Mouse (Mus musculus) hindbrain, embryonic 12.5 days (tissue): ENCODE measurements at regions not wholly inside any gene's neighbourhood (a gene's known extent, or its start where the extent isn't known, plus 50 kb on each side); places are given as distances from the start of the nearest gene placed in this dataset.

Source experiments
- ATAC-seq: fragments of 200-750 bp; cut with Nextera tagmentation; 2 replicates; pipeline ENCODE4 v1.8.0; 2017; ENCODE audit warnings: moderate TSS enrichment; ENCODE audit not compliant: low FRiP score
- H3K27ac ChIP-seq: fragments of 300-500 bp; sonication (generic); 2 replicates; pipeline ENCODE4 v1.5.1; 2016; ENCODE audit warnings: mild to moderate bottlenecking
- H3K27me3 ChIP-seq: fragments of 300-500 bp; sonication (generic); 2 replicates; pipeline ENCODE4 v1.6.1; 2016; ENCODE audit warnings: mild to moderate bottlenecking
- H3K36me3 ChIP-seq: fragments of 300-500 bp; sonication (generic); 2 replicates; pipeline ENCODE4 v1.6.1; 2016; ENCODE audit warnings: mild to moderate bottlenecking
- H3K4me1 ChIP-seq: fragments of 300-500 bp; sonication (generic); 2 replicates; pipeline ENCODE4 v1.6.1; 2016
- H3K4me2 ChIP-seq: fragments of 300-500 bp; sonication (generic); replicated peaks from 2 replicates; pipeline ENCODE4 v1.6.1; 2016; ENCODE audit warnings: mild to moderate bottlenecking
- H3K4me3 ChIP-seq: fragments of 300-500 bp; sonication (generic); 2 replicates; pipeline ENCODE4 v1.5.1; 2016; ENCODE audit warnings: mild to moderate bottlenecking
- H3K9ac ChIP-seq: fragments of 300-500 bp; sonication (generic); 2 replicates; pipeline ENCODE4 v1.6.1; 2016; ENCODE audit warnings: mild to moderate bottlenecking, moderate library complexity
- H3K9me3 ChIP-seq: fragments of 300-500 bp; sonication (generic); replicated peaks from 2 replicates; pipeline ENCODE4 v1.6.1; 2016; ENCODE audit warnings: mild to moderate bottlenecking
- WGBS: fragments of 180-500 bp; shearing (Covaris S2); methylation state at CpG from one replicate; pipeline ENCODE4 v1.1.7; 2016; 5-methylcytosine and 5-hydroxymethylcytosine counted together

GRCm38 (mm10) chr16:7978466-7978865 is 446.5 kb downstream of the Tmem114 start:
- H3K9me3 ChIP-seq = no peaks in the 10 kb centered on the region
- H3K36me3 ChIP-seq = no peaks in the 10 kb centered on the region
- no peak overlapping the region for H3K4me2 ChIP-seq
- H3K4me3 ChIP-seq = no peak overlapping the region
- H3K9ac ChIP-seq = no peak overlapping the region
- no peaks in the 10 kb centered on the region; the same call in none of the 2 replicates for H3K4me1 ChIP-seq
- no peaks in the 10 kb centered on the region for H3K27me3 ChIP-seq
- ATAC-seq = no peak
- H3K27ac ChIP-seq = no peak overlapping the region
- 69% methylated on average over 6 of the region's 6 CpGs for WGBS

- H3K36me3 ChIP-seq = no peaks in the 10 kb centered on the region
- H3K27me3 ChIP-seq = no peaks in the 10 kb centered on the region
- H3K9me3 ChIP-seq = no peaks in the 10 kb centered on the region
- 76% methylated on average over 2 of the region's 2 CpGs for WGBS
- no peaks in the 10 kb centered on the region for H3K4me1 ChIP-seq
- H3K27ac ChIP-seq = no peak overlapping the region
- no peak overlapping the region for H3K4me3 ChIP-seq
- H3K4me2 ChIP-seq = no peak overlapping the region
- ATAC-seq = no peak
- H3K9ac ChIP-seq = no peak overlapping the region
Observed at GRCm38 (mm10) chr16:7951616-7952015, 473.3 kb downstream of the Tmem114 start.

- 76% methylated on average over 2 of the region's 2 CpGs for WGBS
- no peak overlapping the region for H3K9ac ChIP-seq
- no peaks in the 10 kb centered on the region for H3K4me1 ChIP-seq
- no peaks in the 10 kb centered on the region for H3K9me3 ChIP-seq
- H3K4me2 ChIP-seq = no peak overlapping the region
- 0 out of 2 replicates have a peak, but pooled peaks cover 2% of the 10 kb centered on the region for H3K27me3 ChIP-seq
- no peak for ATAC-seq
- H3K27ac ChIP-seq = no peak overlapping the region
- no peaks in the 10 kb centered on the region for H3K36me3 ChIP-seq
- H3K4me3 ChIP-seq = no peak overlapping the region
Observed at GRCm38 (mm10) chr16:7942333-7942732, 482.6 kb downstream of the Tmem114 start.

- Histone ChIP-seq H3K4me1 (peaks cover 4% of the 10 kb centered on the region; the same call in 1 of the 2 replicates), H3K27me3 (peaks cover 13% of the 10 kb centered on the region; the same call in 1 of the 2 replicates), H3K36me3 (no peaks in the 10 kb centered on the region), H3K4me2 (no peak overlapping the region), H3K9me3 (no peaks in the 10 kb centered on the region), H3K4me3 (no peak overlapping the region), H3K27ac (no peak overlapping the region), H3K9ac (no peak overlapping the region)
- WGBS = 30% methylated on average over 5 of the region's 5 CpGs
- no peak for ATAC-seq
Observed at GRCm38 (mm10) chr16:7937167-7937566, 487.8 kb downstream of the Tmem114 start.

GRCm38 (mm10) chr16:7932322-7932721 is 492.6 kb downstream of the Tmem114 start:
- Histone ChIP-seq H3K4me1 (peaks cover 4% of the 10 kb centered on the region; the same call in 1 of the 2 replicates), H3K9me3 (no peaks in the 10 kb centered on the region), H3K9ac (no peak overlapping the region), H3K4me3 (no peak overlapping the region), H3K36me3 (no peaks in the 10 kb centered on the region), H3K4me2 (no peak overlapping the region), H3K27me3 (peaks cover 11% of the 10 kb centered on the region; the same call in 1 of the 2 replicates), H3K27ac (no peak overlapping the region)
- no peak for ATAC-seq
- WGBS = 61% methylated on average over 4 of the region's 4 CpGs

- Histone ChIP-seq H3K9me3 (no peaks in the 10 kb centered on the region), H3K4me3 (no peak overlapping the region), H3K4me2 (no peak overlapping the region), H3K27ac (no peak overlapping the region), H3K36me3 (no peaks in the 10 kb centered on the region), H3K9ac (no peak overlapping the region), H3K27me3 (peaks cover 11% of the 10 kb centered on the region; the same call in 1 of the 2 replicates), H3K4me1 (no peaks in the 10 kb centered on the region)
- 87% methylated on average over 6 of the region's 6 CpGs for WGBS
- ATAC-seq = no peak
Observed at GRCm38 (mm10) chr16:7931676-7932075, 493.3 kb downstream of the Tmem114 start.

- Histone ChIP-seq H3K4me1 (no peaks in the 10 kb centered on the region), H3K4me2 (no peak overlapping the region), H3K9me3 (no peaks in the 10 kb centered on the region), H3K9ac (no peak overlapping the region), H3K4me3 (no peak overlapping the region), H3K36me3 (no peaks in the 10 kb centered on the region), H3K27ac (no peak overlapping the region), H3K27me3 (0 out of 2 replicates have a peak, but pooled peaks cover 4% of the 10 kb centered on the region)
- no peak for ATAC-seq
- WGBS = 75% methylated on average over 4 of the region's 4 CpGs
Observed at GRCm38 (mm10) chr16:7929112-7929511, 495.8 kb downstream of the Tmem114 start.

GRCm38 (mm10) chr16:7928391-7928935 is 496.5 kb downstream of the Tmem114 start:
- Histone ChIP-seq H3K9ac (no peak overlapping the region), H3K4me1 (no peaks in the 10 kb centered on the region), H3K9me3 (no peaks in the 10 kb centered on the region), H3K27me3 (0 out of 2 replicates have a peak, but pooled peaks cover 2% of the 10 kb centered on the region), H3K27ac (no peak overlapping the region), H3K36me3 (no peaks in the 10 kb centered on the region), H3K4me3 (no peak overlapping the region), H3K4me2 (no peak overlapping the region)
- no peak for ATAC-seq
- WGBS = 78% methylated on average over 6 of the region's 6 CpGs

- no peaks in the 10 kb centered on the region for H3K36me3 ChIP-seq
- WGBS = 71% methylated on average over 8 of the region's 8 CpGs
- no peaks in the 10 kb centered on the region for H3K27me3 ChIP-seq
- no peak overlapping the region for H3K9ac ChIP-seq
- no peak overlapping the region for H3K4me3 ChIP-seq
- H3K27ac ChIP-seq = no peak overlapping the region
- no peak overlapping the region for H3K4me2 ChIP-seq
- H3K9me3 ChIP-seq = no peaks in the 10 kb centered on the region
- H3K4me1 ChIP-seq = no peaks in the 10 kb centered on the region
- ATAC-seq = no peak
Observed at GRCm38 (mm10) chr16:7927756-7928155, 497.2 kb downstream of the Tmem114 start.

- no peaks in the 10 kb centered on the region for H3K36me3 ChIP-seq
- ATAC-seq = no peak
- no peak overlapping the region for H3K9ac ChIP-seq
- no peaks in the 10 kb centered on the region for H3K27me3 ChIP-seq
- H3K4me2 ChIP-seq = no peak overlapping the region
- WGBS = 76% methylated on average over 2 of the region's 2 CpGs
- no peaks in the 10 kb centered on the region for H3K4me1 ChIP-seq
- H3K4me3 ChIP-seq = no peak overlapping the region
- H3K9me3 ChIP-seq = no peaks in the 10 kb centered on the region
- no peak overlapping the region for H3K27ac ChIP-seq
Observed at GRCm38 (mm10) chr16:7895786-7896185, 529.1 kb downstream of the Tmem114 start.

GRCm38 (mm10) chr16:7892799-7893198 is 532.1 kb downstream of the Tmem114 start:
- Histone ChIP-seq H3K27ac (no peak overlapping the region), H3K4me3 (no peak overlapping the region), H3K4me1 (no peaks in the 10 kb centered on the region), H3K9ac (no peak overlapping the region), H3K36me3 (no peaks in the 10 kb centered on the region), H3K9me3 (no peaks in the 10 kb centered on the region), H3K27me3 (no peaks in the 10 kb centered on the region), H3K4me2 (no peak overlapping the region)
- 85% methylated on average over 5 of the region's 5 CpGs for WGBS
- no peak for ATAC-seq

GRCm38 (mm10) chr16:7863406-7863805 is 561.5 kb downstream of the Tmem114 start:
- no peak overlapping the region for H3K4me3 ChIP-seq
- no peak overlapping the region for H3K4me2 ChIP-seq
- no peaks in the 10 kb centered on the region for H3K27me3 ChIP-seq
- 95% methylated on average over 2 of the region's 2 CpGs for WGBS
- no peak for ATAC-seq
- no peaks in the 10 kb centered on the region for H3K4me1 ChIP-seq
- H3K9ac ChIP-seq = no peak overlapping the region
- no peak overlapping the region; the same call in 1 of the 2 replicates for H3K27ac ChIP-seq
- no peaks in the 10 kb centered on the region for H3K36me3 ChIP-seq
- H3K9me3 ChIP-seq = no peaks in the 10 kb centered on the region

- H3K27me3 ChIP-seq = no peaks in the 10 kb centered on the region
- no peak for ATAC-seq
- H3K9me3 ChIP-seq = no peaks in the 10 kb centered on the region
- H3K4me1 ChIP-seq = no peaks in the 10 kb centered on the region
- H3K27ac ChIP-seq = no peak overlapping the region
- WGBS = 71% methylated on average over 5 of the region's 5 CpGs
- no peak overlapping the region for H3K4me3 ChIP-seq
- H3K4me2 ChIP-seq = no peak overlapping the region
- H3K9ac ChIP-seq = no peak overlapping the region
- H3K36me3 ChIP-seq = no peaks in the 10 kb centered on the region
Observed at GRCm38 (mm10) chr16:7839139-7839538, 585.8 kb downstream of the Tmem114 start.
